Mouse (Mus musculus) c-Kit-positive CD71-negative TER-119-negative erythroid progenitor cells, embryonic 14.5 days (primary cell): ENCODE results near the gene Atg9a.

ENCODE experiments used
- DNase-seq: peaks from one replicate; pipeline ENCODE4 v3.0.0-alpha.2; 2013; ENCODE audit warnings: low read depth

The Atg9a gene

DNA sequence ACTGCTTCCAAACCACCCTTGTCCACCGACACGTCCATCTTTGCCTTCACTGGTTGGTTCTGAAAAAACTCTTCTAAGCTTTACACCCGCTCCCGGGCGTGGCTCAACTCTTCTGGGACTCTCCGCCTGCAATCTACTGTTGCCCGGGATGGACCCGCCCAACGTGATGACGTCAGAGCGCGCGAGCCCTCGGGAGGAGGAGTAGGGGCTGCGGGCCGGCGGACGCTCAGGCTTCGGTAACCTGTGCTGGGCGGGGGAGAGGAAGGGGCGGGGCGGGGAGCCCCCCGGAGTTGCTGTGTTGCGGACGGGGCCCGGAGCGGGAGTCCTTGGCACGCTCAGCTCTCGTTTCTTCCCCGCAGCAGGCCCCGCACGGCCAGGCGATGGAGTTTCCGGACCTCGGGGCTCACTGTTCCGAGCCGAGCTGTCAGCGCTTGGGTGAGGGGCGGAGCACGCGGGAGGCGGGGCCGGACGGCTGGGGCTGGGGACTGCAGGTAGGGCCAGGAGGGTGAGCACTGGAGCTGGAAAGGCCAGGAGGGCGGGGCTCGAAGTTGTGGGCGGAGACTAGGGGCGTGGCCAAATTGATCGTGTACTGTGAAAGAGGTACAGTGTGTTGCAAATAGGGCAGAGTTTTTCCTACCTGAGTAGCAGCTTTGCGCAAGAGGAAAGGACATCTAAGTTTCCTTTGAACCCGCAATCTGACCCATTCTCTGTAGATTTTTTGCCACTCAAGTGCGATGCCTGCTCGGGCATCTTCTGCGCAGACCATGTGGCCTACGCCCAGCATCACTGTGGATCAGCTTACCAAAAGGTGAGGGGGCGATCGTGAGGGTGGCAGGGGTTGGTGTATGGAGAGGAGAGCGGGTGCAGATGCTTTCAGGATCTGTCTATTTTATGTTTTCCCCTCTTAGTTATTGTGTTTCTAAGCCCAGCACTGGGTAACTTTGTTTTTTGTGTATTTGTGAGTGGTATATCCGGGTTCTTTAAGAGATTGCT lies 23.2 kb downstream of the Atg9a start, which contains the start of gene Zfand2b:
Gene Zfand2b, plus strand, starts transcription at position 175 of the 993 bp plus-strand sequence.
- peak; percentile 92 for DNase-seq

DNA sequence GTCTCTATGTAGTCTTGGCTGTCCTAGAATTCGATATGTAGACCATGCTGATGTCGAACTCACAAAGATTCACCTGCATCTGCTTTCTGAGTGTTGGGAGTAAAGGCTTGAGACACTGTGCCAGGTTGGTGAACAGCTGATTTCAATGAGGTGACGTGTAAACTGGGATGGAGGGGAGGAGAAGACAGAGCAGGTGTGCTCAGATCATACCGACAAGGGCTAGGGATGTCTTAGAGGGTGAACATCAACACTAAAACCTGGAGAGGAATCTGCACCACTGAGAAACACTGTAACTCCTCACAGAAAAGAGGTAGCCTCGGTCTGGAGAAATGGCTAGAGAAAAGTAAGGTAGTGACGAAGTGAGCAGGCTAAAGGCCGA lies 23.9 kb downstream of the Atg9a start:
- no peak for DNase-seq

DNA sequence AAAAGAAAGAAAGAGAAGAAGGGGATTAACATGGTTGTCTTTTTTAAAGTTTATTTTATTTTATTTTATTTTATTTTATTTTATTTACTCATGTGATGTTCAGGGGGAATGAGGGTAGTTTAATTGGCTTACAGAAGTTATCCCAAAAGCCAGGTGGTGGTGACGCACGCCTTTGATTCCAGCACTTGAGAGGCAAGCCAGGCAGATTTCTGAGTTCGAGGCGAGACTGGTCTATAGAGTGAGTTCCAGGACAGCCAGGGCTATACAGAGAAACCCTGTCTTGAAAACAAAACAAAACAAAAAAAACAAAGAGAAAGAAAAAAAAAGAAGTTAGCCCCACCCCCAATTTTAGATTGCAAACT lies 31.8 kb downstream of the Atg9a start:
- DNase-seq: no peak

DNA sequence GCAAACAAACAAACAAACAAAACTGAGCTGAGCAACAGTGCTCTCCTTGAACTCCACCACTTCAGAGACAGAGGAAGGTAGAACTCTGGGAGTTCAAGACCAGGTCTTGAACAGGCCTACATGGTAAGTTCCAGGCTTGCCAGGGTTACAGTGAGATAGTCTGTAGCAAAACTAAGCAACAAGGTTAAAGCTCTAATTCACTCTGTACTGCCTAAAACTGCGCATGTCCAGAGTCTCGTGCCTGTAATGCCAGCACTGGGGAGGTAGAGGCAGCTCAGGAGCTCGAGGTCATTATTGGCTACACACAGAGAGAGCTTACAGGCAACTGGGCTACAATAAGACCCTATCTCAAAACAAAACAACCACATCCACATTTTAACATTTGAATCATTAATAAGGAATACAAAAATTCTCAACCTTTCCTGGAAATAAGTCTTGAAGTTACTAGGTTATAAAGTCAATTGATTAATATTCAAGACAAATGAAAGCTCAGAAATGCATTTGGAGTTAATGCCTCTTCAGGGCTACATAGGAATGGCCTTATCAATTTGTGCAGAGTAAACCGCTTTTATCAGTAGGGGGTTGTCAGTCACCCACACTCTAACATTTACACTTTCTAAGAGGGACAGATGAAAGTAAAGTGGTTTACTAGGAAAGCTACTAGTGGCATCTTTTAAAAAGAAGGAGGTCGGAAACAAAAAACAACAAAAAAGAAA lies 32.3 kb downstream of the Atg9a start:
- DNase-seq: no peak

DNA sequence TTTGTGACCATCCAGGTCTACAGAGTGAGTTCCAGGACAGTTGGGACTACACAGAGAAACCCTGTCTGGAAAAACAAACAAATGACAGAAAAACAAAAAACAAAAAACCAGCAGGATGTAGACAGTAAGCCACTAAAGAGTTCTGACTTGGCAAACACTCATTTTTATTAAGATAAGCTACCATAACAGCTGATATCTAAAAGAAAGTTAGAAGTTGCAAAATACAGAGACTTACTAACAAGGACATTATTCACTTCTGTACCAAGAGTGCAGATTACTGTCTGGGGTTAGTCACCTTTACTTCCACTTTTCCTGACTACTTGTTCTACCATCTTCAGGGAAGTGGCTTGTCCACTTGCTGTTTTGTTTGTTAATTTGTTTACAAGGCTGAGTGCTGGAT lies 33.0 kb downstream of the Atg9a start:
- DNase-seq: no peak

DNA sequence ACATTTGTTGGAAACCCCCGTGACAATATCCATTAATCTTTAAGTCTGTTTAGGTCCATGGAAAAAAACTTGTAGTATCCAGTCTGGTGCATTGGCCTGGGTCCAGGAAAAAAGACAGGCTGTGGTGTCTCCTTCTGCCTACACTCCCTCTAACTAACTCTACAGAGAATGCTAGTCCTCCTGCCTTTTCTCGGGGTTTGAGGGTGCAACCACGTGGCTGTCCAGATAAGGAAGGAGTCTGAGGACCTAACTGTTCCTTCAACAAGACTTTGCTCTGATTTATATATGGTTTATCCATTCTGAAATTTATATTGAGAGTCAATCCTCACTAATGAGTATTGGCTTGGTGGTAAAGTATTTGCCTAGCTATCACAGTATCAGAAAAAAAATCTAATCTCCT lies 36.2 kb downstream of the Atg9a start:
- DNase-seq: no peak

DNA sequence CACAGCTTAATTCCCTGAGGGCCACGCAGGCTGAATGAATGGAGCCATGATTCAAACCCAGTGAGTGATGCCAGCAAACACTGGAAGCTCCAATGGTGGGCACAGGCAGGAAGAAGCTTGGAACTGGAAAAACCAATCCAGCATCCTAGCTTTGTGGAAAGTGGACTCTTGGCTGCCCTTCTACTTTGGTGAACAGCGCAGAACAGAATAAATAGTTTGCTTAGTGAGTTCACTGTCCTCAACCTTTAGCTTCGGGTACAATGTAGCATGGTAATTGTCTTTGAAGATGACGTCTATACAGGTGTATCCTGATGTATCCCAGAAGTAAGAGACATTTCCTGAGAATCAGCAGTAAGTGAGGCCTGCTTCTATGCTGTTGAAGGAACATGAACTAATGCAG lies 43.3 kb downstream of the Atg9a start:
- DNase-seq: no peak

DNA sequence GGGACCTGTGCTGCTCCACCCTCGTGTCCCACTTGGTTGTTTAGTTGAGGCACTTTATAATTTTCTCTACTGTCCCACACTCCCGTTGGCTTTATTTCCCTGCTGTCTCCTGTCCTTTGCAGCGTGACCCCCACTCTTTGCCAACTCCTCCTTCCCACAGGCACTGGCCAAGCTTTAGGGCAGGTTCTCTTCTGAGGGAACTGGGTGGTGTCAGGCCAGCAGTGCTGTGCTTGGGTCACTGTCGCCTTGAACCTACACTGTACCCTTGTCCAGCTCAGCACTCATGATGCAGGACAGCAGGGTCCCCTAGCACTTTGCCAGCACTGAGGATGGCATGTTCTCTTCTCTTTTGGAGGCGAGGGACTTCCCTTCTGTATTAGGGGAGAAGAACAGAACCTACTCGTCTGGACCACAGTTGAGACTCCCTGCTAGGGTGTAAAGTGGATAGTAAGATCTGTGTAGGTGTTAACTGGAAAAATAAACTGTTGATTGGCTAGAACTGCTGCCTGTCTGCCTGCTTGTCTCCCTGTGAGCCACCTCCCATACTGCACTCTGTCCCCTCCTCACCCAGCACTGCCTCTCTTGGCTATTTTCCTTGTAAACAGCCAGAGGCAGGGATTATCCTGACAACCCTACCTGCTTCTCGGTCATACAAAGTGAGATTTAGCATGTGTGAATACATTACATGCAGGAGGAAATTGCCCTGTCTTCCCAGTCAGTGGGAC lies 44.4 kb downstream of the Atg9a start:
- DNase-seq: no peak

DNA sequence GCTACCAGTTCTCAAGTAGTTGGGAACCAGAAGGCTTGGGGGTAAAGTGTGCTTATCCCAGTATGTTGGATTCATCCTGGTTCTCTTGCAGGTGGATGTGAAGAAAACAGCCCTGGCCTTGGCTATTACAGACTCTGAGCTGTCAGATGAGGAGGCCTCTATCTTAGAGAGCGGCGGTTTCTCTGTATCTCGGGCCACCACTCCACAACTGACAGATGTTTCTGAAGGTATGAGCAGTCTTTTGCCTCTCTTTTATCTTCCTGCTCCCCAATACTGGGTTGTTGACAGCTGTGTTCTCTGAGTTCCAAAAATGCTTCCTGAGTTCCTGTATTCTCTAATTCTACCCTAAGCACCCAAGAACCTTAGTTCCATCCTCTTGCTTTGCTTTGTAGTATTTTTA lies 46.4 kb downstream of the Atg9a start:
- DNase-seq: no peak

DNA sequence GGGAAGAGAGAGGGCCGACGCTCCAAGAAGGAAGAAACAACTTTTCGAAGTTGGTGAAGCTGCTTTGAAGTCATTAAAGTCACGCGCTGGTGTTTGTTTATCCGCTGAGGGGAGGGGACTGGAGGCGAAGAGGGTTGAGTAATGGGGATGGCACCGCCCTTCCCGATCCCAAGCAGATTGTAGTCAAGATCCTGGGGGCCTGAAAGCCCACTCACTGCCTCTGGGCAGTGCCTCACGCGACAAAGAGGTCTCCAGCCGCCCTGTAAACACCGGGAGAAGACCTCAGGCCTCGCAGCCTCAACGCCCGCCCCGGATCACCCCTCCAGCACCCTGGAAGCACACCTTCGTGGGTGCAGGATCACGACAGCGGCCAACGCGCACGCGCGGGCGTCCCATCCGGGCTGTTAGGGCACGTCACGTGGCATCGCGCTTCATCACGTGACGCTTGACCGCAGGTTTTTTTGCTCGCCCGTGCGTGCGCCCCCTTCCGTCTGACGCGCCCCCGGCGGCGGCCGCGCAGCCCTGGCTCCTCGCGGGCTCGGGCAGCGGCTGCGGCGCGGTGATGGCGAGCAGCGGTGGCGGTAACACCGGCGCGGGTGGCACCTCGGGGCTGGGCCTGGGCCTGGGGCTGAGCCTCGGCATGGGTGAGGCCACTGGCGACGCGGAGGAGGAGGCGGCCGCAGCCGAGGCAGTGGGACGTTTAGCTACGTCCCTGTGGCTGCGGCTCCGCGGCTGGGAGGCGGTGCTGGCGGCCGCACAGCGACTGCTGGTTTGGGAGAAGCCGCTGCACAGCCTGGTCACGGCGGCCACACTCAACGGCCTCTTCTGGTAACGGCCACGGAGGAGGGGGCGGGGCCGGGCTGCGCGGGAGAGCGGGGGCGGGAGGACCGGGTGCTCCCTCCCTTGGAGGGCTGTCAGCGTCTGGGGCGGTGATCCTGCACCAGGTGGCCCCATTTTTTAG lies 49.4 kb downstream of the Atg9a start, which contains the start of the genes Cnppd1 and Retreg2:
Gene Cnppd1, minus strand, starts transcription at position 411 of the 961 bp plus-strand sequence.
Gene Retreg2, plus strand, starts transcription at position 478 of the 961 bp plus-strand sequence.
- DNase-seq: peak; percentile 90

DNA sequence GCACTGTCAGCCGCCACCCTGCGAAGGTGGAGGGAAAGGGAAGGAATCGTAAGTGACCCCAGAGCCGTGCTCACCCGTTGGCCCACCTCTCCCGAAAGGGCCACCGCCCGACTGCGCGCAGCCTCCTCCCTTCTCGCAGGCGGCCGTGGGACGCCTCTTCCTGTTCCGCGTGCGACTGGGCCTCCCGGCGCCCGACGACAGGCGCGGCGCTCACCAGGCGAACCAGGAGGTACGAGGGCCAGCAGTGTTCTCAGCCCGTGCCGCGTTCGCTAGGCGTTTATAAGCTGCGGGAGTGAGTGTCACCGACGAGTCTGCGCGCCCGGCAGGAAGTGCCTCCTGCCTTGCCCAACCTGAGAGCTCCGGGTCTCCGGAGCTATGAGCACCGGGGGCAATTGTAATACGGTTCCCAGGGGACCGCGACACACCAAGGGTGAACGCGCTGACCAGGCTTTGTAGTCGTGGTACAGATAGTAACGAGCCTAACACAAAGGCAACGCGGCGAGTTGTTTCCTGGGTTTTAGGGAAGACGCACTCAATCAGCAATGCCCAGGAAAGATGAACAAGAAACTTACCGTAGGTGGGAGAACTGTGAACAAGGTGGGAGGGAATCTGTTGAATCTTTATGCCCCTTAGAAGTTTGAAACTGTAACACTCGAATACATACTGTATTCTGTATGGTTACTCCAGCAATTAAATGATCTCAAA lies 50.4 kb downstream of the Atg9a start:
- peak; percentile 58 for DNase-seq

DNA sequence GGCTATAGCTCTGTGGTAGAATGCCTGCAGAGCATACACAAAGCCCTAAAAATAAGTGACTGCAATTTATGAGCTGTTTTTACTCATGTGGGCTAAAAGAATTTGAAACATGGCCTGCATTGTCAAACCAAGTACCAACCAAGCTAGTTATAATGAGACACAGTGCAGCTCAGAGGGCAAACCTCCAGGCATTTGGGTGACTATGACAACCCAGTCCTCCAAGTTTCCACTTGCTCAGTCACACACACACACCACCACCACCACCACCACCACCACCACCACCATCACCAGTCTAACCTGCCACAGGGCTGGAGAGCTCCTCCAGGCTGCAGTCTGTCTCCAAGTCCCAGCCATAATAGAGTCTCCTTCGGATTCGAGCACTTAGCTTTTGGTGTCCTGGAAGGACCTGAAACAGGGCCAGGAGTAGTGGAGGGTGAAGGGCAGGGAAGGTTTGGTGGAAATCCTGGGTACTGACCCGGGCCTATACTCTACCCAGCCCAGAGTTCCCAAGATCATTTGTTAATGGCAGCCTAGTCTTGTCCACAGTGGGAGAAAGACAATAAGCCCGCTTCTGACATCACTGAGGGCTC lies 51.3 kb downstream of the Atg9a start:
- DNase-seq: no peak

DNA sequence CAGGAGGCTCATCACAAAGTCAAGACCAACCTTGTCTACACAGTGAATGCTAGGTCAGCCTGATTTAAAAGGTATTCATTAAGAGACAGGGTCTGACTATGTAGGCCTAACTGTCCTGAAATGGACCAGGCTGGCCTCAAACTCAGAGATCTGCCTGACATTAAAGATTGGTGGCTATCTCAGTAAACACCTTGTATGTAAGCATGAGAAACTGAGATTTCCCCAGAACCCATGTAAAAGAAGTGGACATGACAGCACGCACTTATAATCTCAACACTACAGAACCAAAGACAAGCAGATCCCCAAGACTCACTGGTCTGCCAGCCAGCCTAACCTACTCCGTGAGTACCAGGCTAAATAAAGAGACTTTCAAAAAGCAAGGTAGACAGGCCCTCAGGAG lies 53.5 kb downstream of the Atg9a start:
- no peak for DNase-seq

DNA sequence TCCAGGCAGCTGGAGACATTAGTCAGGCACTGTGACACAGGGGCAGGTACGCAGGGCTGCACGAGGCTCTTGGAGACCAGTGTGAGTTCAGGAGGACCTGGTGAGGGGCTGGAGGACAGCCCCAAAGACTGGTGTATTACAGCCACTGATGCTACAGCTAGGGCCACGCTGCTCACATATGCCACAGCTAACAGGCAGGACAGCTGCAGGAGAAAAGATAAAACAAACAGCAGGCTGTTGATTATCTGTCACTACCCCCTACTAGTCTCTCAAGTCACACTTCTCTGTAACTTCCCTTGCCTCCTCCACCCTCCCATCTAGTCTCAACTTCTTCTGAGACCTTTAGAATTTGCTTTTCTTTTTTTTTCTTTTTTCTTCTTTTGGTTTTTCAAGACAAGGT lies 55.3 kb downstream of the Atg9a start:
- DNase-seq: no peak

DNA sequence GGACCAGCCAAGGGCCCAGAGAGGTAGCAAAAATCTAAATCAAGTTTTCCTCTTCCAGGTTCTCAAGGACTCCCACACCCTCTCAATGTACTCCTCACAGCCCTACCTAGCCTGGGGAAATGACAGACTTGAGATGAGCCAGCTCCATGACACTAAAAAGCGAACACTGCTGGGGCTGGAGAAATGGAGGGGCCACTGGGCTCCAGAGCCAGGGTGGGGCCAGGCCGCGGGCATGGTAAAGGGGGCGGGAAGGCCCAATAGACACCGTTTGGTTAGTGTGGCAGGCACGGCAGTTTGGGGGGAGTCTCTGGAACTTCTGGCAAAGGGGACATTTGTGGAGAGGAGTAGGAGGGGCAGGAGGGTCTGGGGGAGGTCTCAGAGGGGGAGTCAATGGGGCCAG lies 55.7 kb downstream of the Atg9a start:
- DNase-seq: no peak

DNA sequence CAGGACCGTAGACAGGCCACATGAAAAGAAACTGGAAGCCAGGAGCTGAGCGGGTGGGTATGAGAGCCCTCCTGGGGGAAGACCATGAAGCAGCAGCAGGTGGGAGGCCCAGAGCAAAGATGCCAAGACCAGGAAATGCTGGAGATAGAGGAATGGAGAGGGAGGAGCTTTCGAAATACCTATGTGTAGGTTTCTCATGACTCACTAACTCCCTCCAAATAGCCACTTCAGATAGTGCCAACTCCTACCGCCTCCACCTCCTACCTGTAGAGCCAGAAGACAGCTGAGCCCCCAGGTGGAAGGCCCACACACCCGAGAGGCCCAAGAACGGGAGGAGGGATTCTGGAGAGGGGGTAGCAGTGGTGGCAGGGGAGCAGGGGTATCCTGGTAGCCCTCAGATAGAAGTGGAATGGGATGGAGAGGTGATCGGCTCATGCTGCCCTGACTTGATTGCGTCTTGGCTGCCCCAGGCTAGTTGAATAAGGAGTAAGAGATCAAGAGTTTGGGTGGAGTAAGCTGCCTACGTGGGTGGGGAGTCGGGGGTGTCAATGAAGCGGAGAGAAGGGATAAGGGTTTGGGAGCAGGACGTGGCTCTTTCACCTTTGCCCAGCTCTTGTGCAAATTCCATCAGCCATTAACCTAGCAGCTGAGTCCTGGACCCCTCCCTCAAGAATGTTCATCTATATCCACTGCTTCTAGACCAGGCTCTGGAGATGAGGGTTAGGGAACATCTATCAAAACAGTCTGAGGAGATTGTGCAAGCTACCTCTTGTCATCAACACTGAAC lies 58.4 kb downstream of the Atg9a start, which contains the start of gene Slc23a3:
Gene Slc23a3, minus strand, starts transcription at position 470 of the 787 bp plus-strand sequence.
- DNase-seq: no peak
